Mouse (Mus musculus): ENCODE results near the gene Tmc3. TPM values are rescaled to one million over a fixed set of nuclear protein-coding genes. Genes with fewer than 3 reads are reported as not detected.
A peak's percentile ranks its signal among the peaks of the same experiment; 100 is the strongest.

The Tmc3 gene
- polyA plus RNA-seq, 1 experiment: 0.10 TPM

GRCm38 (mm10) chr7:83549951-83550407 is 34.7 kb upstream of the Tmc3 start:
- no peak overlapping the region for H3ac ChIP-seq (ENCODE audit: control insufficient read depth, insufficient read length)
- H3K4me2 ChIP-seq (ENCODE audit: low read depth): no peak overlapping the region
- H3K4me3 ChIP-seq: no peak overlapping the region

DNA sequence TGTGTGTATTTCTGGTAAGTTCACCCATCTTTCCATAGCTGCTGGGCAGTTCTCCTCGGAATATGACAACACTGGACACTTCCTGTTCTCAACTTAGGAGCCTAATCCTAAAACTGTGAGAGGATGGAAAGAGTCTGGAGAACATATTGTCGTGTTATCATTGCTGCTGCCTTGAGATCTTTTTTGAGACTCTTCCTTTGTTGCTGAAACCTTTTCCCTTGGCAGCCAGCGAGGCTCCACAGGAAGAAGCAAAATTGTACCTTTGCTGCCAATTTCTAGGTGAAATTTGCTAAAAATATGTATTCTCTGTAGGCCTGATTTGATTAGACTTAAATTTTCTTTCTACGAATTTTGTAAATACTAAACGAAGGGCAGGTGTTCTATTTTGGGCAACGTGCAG is 30.2 kb upstream of the Tmc3 start:
- Histone ChIP-seq H3K4me2 (ENCODE audit: low read depth) (no peak overlapping the region), H3K36me3 (ENCODE audit: control insufficient read depth, insufficient read depth) (no peaks in the 10 kb centered on the region), H3K79me2 (ENCODE audit: control insufficient read depth, insufficient read depth) (no peaks in the 10 kb centered on the region), H3K27me3 (ENCODE audit: control insufficient read depth, insufficient read depth, insufficient read length) (no peaks in the 10 kb centered on the region), H3ac (ENCODE audit: control insufficient read depth, insufficient read length) (no peak overlapping the region), H3K4me3 (no peak overlapping the region)
- no peak for TF ChIP-seq TCF3 (IDR thresholded peaks at IDR 0.05; ENCODE audit: insufficient read length, low read depth)
- TF ChIP-seq E2F4 (IDR thresholded peaks at IDR 0.05; ENCODE audit: insufficient read depth): no peak
- no peak for TF ChIP-seq REST (IDR thresholded peaks at IDR 0.05; ENCODE audit: insufficient read depth, insufficient read length)
- no peak for TF ChIP-seq POLR2AphosphoS2 (IDR thresholded peaks at IDR 0.05; ENCODE audit: insufficient read length, low read depth)
- no peak for TF ChIP-seq POLR2A (IDR thresholded peaks at IDR 0.05; ENCODE audit: insufficient read length, low read depth)
- no peak for TF ChIP-seq MYOG (IDR thresholded peaks at IDR 0.05; ENCODE audit: control insufficient read depth in 1 of 3, insufficient read depth in 1 of 3, insufficient read length in 2 of 3, low read depth in 2 of 3)
- TF ChIP-seq MYOD1 (IDR thresholded peaks at IDR 0.05; ENCODE audit: control insufficient read depth in 1 of 3, insufficient read length in 2 of 3, low read depth in 2 of 3): no peak
- no peak for TF ChIP-seq TCF12 (IDR thresholded peaks at IDR 0.05; ENCODE audit: insufficient read depth, poor library complexity, severe bottlenecking)
- TF ChIP-seq MAX (IDR thresholded peaks at IDR 0.05; ENCODE audit: low read depth): no peak
- TF ChIP-seq USF1 (IDR thresholded peaks at IDR 0.05; ENCODE audit: low read depth): no peak
- TF ChIP-seq CEBPB (IDR thresholded peaks at IDR 0.05; ENCODE audit: insufficient read depth, poor library complexity, severe bottlenecking): no peak
- TF ChIP-seq SRF (IDR thresholded peaks at IDR 0.05; ENCODE audit: control insufficient read depth, insufficient read length, low read depth): no peak

More at GRCm38 (mm10) chr7:83549951-83550407, 34.7 kb upstream of the Tmc3 start:
- TF ChIP-seq POLR2A (IDR thresholded peaks at IDR 0.05; ENCODE audit: insufficient read length, low read depth) (no peak), TCF12 (IDR thresholded peaks at IDR 0.05; ENCODE audit: insufficient read depth, poor library complexity, severe bottlenecking) (no peak), MYOG (IDR thresholded peaks at IDR 0.05; ENCODE audit: control insufficient read depth in 1 of 3, insufficient read depth in 1 of 3, insufficient read length in 2 of 3, low read depth in 2 of 3) (no peak), SRF (IDR thresholded peaks at IDR 0.05; ENCODE audit: control insufficient read depth, insufficient read length, low read depth) (no peak), MAX (IDR thresholded peaks at IDR 0.05; ENCODE audit: low read depth) (no peak), USF1 (IDR thresholded peaks at IDR 0.05; ENCODE audit: low read depth) (no peak)
- H3K27me3 ChIP-seq (ENCODE audit: control insufficient read depth, insufficient read depth, insufficient read length): no peaks in the 10 kb centered on the region
- H3K79me2 ChIP-seq (ENCODE audit: control insufficient read depth, insufficient read depth): no peaks in the 10 kb centered on the region
- H3K36me3 ChIP-seq (ENCODE audit: control insufficient read depth, insufficient read depth): no peaks in the 10 kb centered on the region

DNA sequence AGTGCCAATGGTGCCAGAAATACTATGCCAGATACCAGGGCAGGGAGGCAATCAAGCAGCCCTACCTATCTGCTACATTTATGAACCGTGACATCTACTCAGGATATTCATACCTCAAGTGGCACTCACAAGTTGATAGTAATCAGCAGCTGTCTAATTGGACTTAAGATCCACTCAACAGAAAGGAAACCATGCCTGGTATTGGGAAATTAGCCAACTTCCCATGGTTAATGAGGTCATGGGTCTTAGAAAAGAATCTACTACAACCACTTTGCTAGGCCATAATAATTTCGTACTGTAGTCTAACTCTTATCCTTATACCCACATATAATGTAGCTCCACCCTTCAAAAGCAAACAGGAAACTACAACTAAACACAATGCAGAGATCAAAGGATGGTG is 28.2 kb upstream of the Tmc3 start:
- Histone ChIP-seq H3K27me3 (ENCODE audit: control insufficient read depth, insufficient read depth, insufficient read length) (no peaks in the 10 kb centered on the region), H3K4me3 (no peak overlapping the region), H3ac (ENCODE audit: control insufficient read depth, insufficient read length) (no peak overlapping the region), H3K36me3 (ENCODE audit: control insufficient read depth, insufficient read depth) (no peaks in the 10 kb centered on the region), H3K79me2 (ENCODE audit: control insufficient read depth, insufficient read depth) (no peaks in the 10 kb centered on the region), H3K4me2 (ENCODE audit: low read depth) (peak overlapping the region; percentile 6)
- no peak for TF ChIP-seq REST (IDR thresholded peaks at IDR 0.05; ENCODE audit: insufficient read depth, insufficient read length)
- peak in 1 of 3 experiments; percentile 15 for TF ChIP-seq MYOD1 (IDR thresholded peaks at IDR 0.05; ENCODE audit: control insufficient read depth in 1 of 3, insufficient read length in 2 of 3, low read depth in 2 of 3)

- H3K36me3 ChIP-seq (ENCODE audit: control insufficient read depth, insufficient read depth): no peaks in the 10 kb centered on the region
- no peaks in the 10 kb centered on the region for H3K27me3 ChIP-seq (ENCODE audit: control insufficient read depth, insufficient read depth, insufficient read length)
- no peak overlapping the region for H3ac ChIP-seq (ENCODE audit: control insufficient read depth, insufficient read length)
- H3K4me2 ChIP-seq (ENCODE audit: low read depth): no peak overlapping the region
- H3K79me2 ChIP-seq (ENCODE audit: control insufficient read depth, insufficient read depth): no peaks in the 10 kb centered on the region
- no peak overlapping the region for H3K4me3 ChIP-seq
- TF ChIP-seq POLR2AphosphoS2 (IDR thresholded peaks at IDR 0.05; ENCODE audit: insufficient read length, low read depth) (no peak), REST (IDR thresholded peaks at IDR 0.05; ENCODE audit: insufficient read depth, insufficient read length) (no peak), E2F4 (IDR thresholded peaks at IDR 0.05; ENCODE audit: insufficient read depth) (no peak), MAX (IDR thresholded peaks at IDR 0.05; ENCODE audit: low read depth) (no peak)
These were observed 25.9 kb upstream of the Tmc3 start for GRCm38 (mm10) chr7:83558741-83559280.

GRCm38 (mm10) chr7:83559495-83559894 is 25.2 kb upstream of the Tmc3 start:
- H3ac ChIP-seq (ENCODE audit: control insufficient read depth, insufficient read length): no peak overlapping the region
- H3K4me3 ChIP-seq: no peak overlapping the region
- H3K36me3 ChIP-seq (ENCODE audit: control insufficient read depth, insufficient read depth): no peaks in the 10 kb centered on the region
- H3K27me3 ChIP-seq (ENCODE audit: control insufficient read depth, insufficient read depth, insufficient read length): no peaks in the 10 kb centered on the region
- no peaks in the 10 kb centered on the region for H3K79me2 ChIP-seq (ENCODE audit: control insufficient read depth, insufficient read depth)
- H3K4me2 ChIP-seq (ENCODE audit: low read depth): no peak overlapping the region
- no peak for TF ChIP-seq POLR2AphosphoS2 (IDR thresholded peaks at IDR 0.05; ENCODE audit: insufficient read length, low read depth)
- no peak for TF ChIP-seq TCF3 (IDR thresholded peaks at IDR 0.05; ENCODE audit: insufficient read length, low read depth)
- no peak for TF ChIP-seq USF1 (IDR thresholded peaks at IDR 0.05; ENCODE audit: low read depth)
- TF ChIP-seq REST (IDR thresholded peaks at IDR 0.05; ENCODE audit: insufficient read depth, insufficient read length): no peak
- TF ChIP-seq MYOD1 (IDR thresholded peaks at IDR 0.05; ENCODE audit: control insufficient read depth in 1 of 3, insufficient read length in 2 of 3, low read depth in 2 of 3): no peak
- TF ChIP-seq MAX (IDR thresholded peaks at IDR 0.05; ENCODE audit: low read depth): no peak
- TF ChIP-seq SRF (IDR thresholded peaks at IDR 0.05; ENCODE audit: control insufficient read depth, insufficient read length, low read depth): no peak
